Mouse (Mus musculus): Measurements from ENCODE around the gene Gm3045.

DNA sequence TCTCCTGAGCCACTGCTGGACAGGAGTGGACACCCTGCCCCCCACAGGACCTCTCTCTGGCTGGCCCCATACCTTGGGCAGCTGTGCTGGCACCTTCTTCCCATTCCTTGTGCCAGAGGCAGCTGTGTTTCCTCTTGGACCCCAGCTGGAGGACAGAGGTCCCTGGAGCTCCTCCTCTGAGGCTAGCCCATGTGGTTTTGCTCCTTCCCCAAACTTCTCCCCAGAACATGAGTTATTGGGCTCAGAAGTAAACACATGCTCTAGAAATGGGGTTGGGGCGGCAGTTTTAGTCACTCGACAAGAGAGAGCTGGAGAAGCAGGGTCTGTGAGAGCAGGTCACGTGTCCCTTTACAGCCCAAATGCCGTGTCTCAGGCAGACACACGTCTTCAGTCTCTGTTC, 39.0 kb upstream of the Gm3045 start:
- no peak for TF ChIP-seq GATA1 (IDR thresholded peaks at IDR 0.05; ENCODE audit: low read length)
- no peak for TF ChIP-seq TAL1 (IDR thresholded peaks at IDR 0.05; ENCODE audit: low read length)
